Mouse (Mus musculus): ENCODE data around the gene Cyb5rl. TPM values are rescaled to one million over a fixed set of nuclear protein-coding genes. Genes with fewer than 3 reads are reported as not detected.

Cyb5rl gene
- polyA plus RNA-seq, 1 experiment from 2014 or later, result 8.0 TPM

- no peaks in the 10 kb centered on the region for H3K27me3 ChIP-seq
- H3K36me3 ChIP-seq, result peaks cover 51% of the 10 kb centered on the region
- H3K4me1 ChIP-seq, result peaks cover 19% of the 10 kb centered on the region
- no peak overlapping the region for H3K4me3 ChIP-seq
- no peak overlapping the region for H3K27ac ChIP-seq
- H3K9ac ChIP-seq, result no peak overlapping the region
- no peaks in the 10 kb centered on the region for H3K9me3 ChIP-seq
- no peak for ATAC-seq (ENCODE audit: insufficient number of reproducible peaks, low FRiP score, low TSS enrichment, low read depth)
- no peak overlapping the region for H3K4me2 ChIP-seq
- WGBS, result 79% methylated on average over 5 of the region's 5 CpGs
Observed at GRCm38 (mm10) chr4:107064394-107065098, 2.2 kb upstream of the Cyb5rl start.

GRCm38 (mm10) chr4:107067151-107067840, 508 bp downstream of the Cyb5rl start:
- 6% methylated on average over 33 of the region's 33 CpGs for WGBS
- Histone ChIP-seq H3K9me3 (no peaks in the 10 kb centered on the region), H3K27ac (peak overlapping the region; percentile 39; the same call in 1 of the 2 replicates), H3K4me1 (peaks cover 19% of the 10 kb centered on the region), H3K4me3 (peak overlapping the region; percentile 86), H3K27me3 (no peaks in the 10 kb centered on the region), H3K9ac (peak overlapping the region; percentile 76), H3K4me2 (peak overlapping the region; percentile 96), H3K36me3 (peaks cover 27% of the 10 kb centered on the region)
- no peak for ATAC-seq (ENCODE audit: insufficient number of reproducible peaks, low FRiP score, low TSS enrichment, low read depth)

DNA sequence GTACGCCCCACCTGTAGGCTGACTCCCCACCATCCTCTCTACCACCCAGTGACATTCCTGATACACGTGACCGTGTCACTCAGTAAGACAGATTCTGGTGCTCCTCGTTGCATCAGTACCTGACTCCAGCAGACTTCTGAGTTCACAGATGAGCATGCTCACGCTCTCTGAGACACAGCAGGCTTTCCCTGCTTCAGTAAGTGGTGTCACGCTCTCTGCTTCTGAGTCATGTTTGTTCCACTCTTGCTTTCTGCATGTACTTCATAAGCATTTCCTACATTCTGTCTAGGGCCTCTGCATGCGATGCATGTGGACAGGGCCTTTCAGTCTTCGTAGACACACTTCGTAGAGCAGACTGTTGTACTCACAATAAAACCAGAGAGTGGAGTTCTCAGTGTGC, 5.6 kb downstream of the Cyb5rl start:
- ATAC-seq (ENCODE audit: insufficient number of reproducible peaks, low FRiP score, low TSS enrichment, low read depth), result no peak
- H3K27me3 ChIP-seq, result no peaks in the 10 kb centered on the region
- H3K9me3 ChIP-seq, result no peaks in the 10 kb centered on the region
- H3K4me2 ChIP-seq, result no peak overlapping the region
- no peak overlapping the region for H3K27ac ChIP-seq
- H3K36me3 ChIP-seq, result no peaks in the 10 kb centered on the region
- H3K4me1 ChIP-seq, result peaks cover 6% of the 10 kb centered on the region
- no peak overlapping the region for H3K9ac ChIP-seq
- no peak overlapping the region for H3K4me3 ChIP-seq
- 80% methylated on average over 9 of the region's 9 CpGs for WGBS

DNA sequence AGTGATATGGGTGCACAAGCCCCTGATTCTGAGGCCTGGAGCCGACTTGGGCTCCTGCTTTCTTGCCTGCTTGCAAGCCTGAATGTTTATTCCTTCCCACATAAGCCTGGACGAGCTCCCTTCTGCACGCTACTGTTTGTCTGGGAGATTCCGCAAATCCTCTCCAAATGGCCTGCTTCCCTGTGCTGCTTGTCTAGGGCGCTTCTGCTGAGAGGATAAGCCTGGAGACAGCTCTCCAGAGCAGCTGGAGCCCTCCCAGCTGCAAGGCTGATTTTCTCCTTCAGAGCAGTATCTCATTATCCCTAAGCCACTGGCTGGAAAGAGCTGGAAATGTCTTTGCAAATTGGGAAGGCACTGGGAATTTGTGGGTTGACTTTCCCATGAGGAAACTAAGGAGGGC, 8.7 kb downstream of the Cyb5rl start:
- Histone ChIP-seq H3K27ac (no peak overlapping the region), H3K4me1 (0 out of 2 replicates have a peak, but pooled peaks cover 6% of the 10 kb centered on the region), H3K27me3 (no peaks in the 10 kb centered on the region), H3K4me2 (no peak overlapping the region), H3K9me3 (no peaks in the 10 kb centered on the region), H3K36me3 (no peaks in the 10 kb centered on the region), H3K9ac (no peak overlapping the region), H3K4me3 (no peak overlapping the region)
- ATAC-seq (ENCODE audit: insufficient number of reproducible peaks, low FRiP score, low TSS enrichment, low read depth), result no peak
- WGBS, result 69% methylated on average over 5 of the region's 5 CpGs

DNA sequence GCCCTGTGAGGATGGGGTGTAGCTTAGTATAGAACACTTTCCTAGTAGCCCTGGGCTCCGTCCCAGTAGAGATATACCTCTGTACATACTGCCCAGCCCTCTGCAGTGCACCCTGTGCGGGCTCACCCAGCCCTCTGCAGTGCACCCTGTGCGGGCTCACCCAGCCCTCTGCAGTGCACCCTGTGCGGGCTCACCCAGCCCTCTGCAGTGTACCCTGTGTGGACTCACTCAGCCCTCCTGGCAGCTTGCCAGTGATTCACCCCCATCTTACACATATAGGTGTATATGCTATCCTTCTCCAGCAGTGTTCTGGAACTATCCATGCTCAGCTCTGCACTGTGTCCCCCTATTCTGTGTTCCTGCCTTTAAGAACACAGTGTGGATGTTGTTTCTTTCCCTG, 12.1 kb downstream of the Cyb5rl start:
- Histone ChIP-seq H3K9me3 (no peaks in the 10 kb centered on the region), H3K4me2 (no peak overlapping the region), H3K27me3 (no peaks in the 10 kb centered on the region), H3K4me1 (0 out of 2 replicates have a peak, but pooled peaks cover 7% of the 10 kb centered on the region), H3K36me3 (no peaks in the 10 kb centered on the region), H3K27ac (no peak overlapping the region), H3K4me3 (no peak overlapping the region), H3K9ac (no peak overlapping the region)
- peak; percentile 52; the same call in 1 of the 2 replicates for ATAC-seq (ENCODE audit: insufficient number of reproducible peaks, low FRiP score, low TSS enrichment, low read depth)
- WGBS, result 87% methylated on average over 4 of the region's 4 CpGs

DNA sequence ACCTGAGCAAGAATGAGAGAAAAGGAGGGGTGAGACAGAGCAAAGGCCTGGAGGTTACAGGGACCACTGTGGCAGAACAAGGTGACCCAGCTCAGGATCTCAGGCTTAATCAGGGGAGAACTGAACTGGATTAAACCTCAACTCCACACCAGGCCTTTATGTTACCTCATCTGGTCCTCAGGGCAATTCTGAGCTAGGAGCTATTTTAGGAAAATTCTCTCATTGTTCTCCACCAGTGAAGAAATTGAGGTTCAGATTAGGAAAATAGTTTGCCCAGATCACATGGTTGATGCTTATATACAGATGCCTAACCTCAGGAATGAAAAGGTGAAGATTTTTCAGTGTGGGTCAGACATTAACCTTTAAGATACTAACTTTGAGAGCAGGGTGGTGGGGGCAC, 12.9 kb downstream of the Cyb5rl start:
- Histone ChIP-seq H3K9me3 (no peaks in the 10 kb centered on the region), H3K27ac (no peak overlapping the region), H3K36me3 (no peaks in the 10 kb centered on the region), H3K27me3 (no peaks in the 10 kb centered on the region), H3K9ac (no peak overlapping the region), H3K4me2 (no peak overlapping the region), H3K4me3 (no peak overlapping the region), H3K4me1 (peaks cover 12% of the 10 kb centered on the region)
- ATAC-seq (ENCODE audit: insufficient number of reproducible peaks, low FRiP score, low TSS enrichment, low read depth), result no peak

- no peak overlapping the region for H3K4me3 ChIP-seq
Observed at GRCm38 (mm10) chr4:107082185-107082584, 15.4 kb downstream of the Cyb5rl start.

DNA sequence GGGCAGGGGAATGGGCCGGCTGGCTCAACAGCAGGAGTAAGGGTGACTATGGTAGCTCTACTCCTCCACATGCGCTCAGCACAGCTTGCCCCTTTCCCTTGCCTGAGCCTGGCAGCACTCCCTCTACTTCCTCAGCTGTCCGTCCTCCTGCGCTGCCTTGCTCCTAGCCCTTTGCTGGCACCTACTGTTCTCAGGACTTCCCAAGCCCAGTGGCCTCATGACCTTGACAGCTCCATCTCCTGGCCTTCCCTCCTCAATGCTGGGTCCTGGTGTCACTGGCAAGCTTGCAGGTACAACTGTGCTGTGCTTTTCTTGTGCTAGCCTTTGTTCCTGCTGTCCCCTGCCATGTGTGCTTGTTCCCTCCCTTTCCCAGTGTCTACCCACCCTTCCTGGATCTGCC, 16.3 kb downstream of the Cyb5rl start:
- Histone ChIP-seq H3K36me3 (no peaks in the 10 kb centered on the region), H3K4me2 (no peak overlapping the region), H3K27me3 (no peaks in the 10 kb centered on the region), H3K9me3 (no peaks in the 10 kb centered on the region), H3K27ac (no peak overlapping the region), H3K4me1 (peaks cover 14% of the 10 kb centered on the region), H3K9ac (no peak overlapping the region), H3K4me3 (no peak overlapping the region)
- ATAC-seq (ENCODE audit: insufficient number of reproducible peaks, low FRiP score, low TSS enrichment, low read depth), result no peak
- 93% methylated on average over 4 of the region's 4 CpGs for WGBS

More at GRCm38 (mm10) chr4:107082185-107082584, 15.4 kb downstream of the Cyb5rl start:
- Histone ChIP-seq H3K4me2 (no peak overlapping the region), H3K4me1 (peaks cover 14% of the 10 kb centered on the region), H3K9ac (no peak overlapping the region), H3K9me3 (no peaks in the 10 kb centered on the region), H3K27ac (no peak overlapping the region), H3K27me3 (no peaks in the 10 kb centered on the region), H3K36me3 (no peaks in the 10 kb centered on the region)
- ATAC-seq (ENCODE audit: insufficient number of reproducible peaks, low FRiP score, low TSS enrichment, low read depth), result no peak
- WGBS, result 71% methylated on average over 3 of the region's 3 CpGs

DNA sequence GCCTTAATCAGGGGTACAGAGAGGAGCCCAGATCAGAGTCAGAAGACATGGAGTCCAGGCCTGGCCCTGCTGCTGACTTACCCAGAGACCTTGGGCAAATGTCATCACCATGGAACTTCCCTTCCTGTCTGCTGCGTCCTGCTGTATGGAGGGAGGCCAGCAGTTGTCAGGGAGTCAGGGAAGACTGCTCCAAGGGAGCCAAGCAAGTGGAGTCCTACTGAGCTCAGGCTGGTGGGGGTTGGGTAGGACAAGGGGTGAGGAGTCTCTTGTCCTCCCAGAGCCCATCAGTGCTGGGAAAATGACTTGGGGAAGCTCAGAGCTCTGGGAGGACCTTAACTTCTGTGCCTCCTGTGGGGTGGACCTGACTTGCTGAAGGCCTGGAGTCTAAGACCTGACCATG, 17.6 kb downstream of the Cyb5rl start:
- no peak for ATAC-seq (ENCODE audit: insufficient number of reproducible peaks, low FRiP score, low TSS enrichment, low read depth)
- Histone ChIP-seq H3K27ac (no peak overlapping the region), H3K4me3 (no peak overlapping the region), H3K27me3 (no peaks in the 10 kb centered on the region), H3K9me3 (no peaks in the 10 kb centered on the region), H3K36me3 (no peaks in the 10 kb centered on the region), H3K4me1 (peaks cover 14% of the 10 kb centered on the region), H3K9ac (no peak overlapping the region), H3K4me2 (no peak overlapping the region)
- 71% methylated on average over 1 of the region's 1 CpGs for WGBS

DNA sequence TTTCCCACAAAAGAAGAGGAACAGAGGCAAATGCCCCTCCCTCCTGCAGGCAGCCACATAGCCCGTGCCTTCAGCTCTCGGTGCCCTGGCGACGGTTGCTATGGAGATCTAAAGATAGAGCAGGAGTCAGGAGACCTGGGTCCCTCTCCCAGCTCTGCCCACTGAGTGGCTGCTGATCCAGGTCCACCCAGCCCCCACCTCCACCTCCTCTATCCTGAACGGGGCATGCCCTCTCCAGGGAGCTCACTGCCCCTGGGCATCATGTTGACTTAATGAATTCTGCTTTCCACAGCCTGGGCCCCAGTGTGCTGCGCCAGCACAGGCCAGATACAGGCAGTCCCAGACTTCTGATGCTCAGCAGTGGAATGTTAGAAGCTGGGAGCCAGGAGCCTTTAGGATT, 18.1 kb downstream of the Cyb5rl start:
- peak; percentile 38; the same call in 1 of the 2 replicates for ATAC-seq (ENCODE audit: insufficient number of reproducible peaks, low FRiP score, low TSS enrichment, low read depth)
- Histone ChIP-seq H3K4me3 (no peak overlapping the region), H3K4me2 (no peak overlapping the region), H3K36me3 (no peaks in the 10 kb centered on the region), H3K4me1 (peaks cover 11% of the 10 kb centered on the region), H3K9me3 (no peaks in the 10 kb centered on the region), H3K9ac (no peak overlapping the region), H3K27ac (no peak overlapping the region), H3K27me3 (no peaks in the 10 kb centered on the region)
- WGBS, result 15% methylated on average over 6 of the region's 6 CpGs

DNA sequence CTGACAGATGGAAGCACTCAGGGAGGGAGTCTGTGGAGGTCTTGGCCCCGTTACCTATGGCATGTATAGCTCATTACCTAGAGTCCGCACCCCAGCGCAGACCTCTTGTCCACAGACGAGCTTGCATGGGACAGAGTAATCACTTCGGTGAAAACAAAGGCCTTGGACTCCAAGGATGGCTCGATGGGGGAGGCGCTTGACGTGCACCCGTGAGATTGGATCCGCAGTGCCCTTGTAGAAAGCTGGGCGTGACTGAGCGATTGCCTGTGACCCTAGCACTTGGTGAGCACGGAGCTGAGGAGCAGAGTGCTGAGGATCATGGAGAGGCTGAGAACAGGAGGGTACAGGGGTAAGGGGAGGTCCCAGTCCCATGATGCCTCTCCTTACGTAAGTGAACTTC, 24.9 kb downstream of the Cyb5rl start:
- H3K4me2 ChIP-seq, result no peak overlapping the region
- no peaks in the 10 kb centered on the region for H3K27me3 ChIP-seq
- no peak overlapping the region for H3K4me3 ChIP-seq
- no peak overlapping the region for H3K27ac ChIP-seq
- H3K9me3 ChIP-seq, result no peaks in the 10 kb centered on the region
- no peak for ATAC-seq (ENCODE audit: insufficient number of reproducible peaks, low FRiP score, low TSS enrichment, low read depth)
- H3K4me1 ChIP-seq, result peaks cover 24% of the 10 kb centered on the region
- H3K36me3 ChIP-seq, result no peaks in the 10 kb centered on the region
- no peak overlapping the region for H3K9ac ChIP-seq
- 75% methylated on average over 14 of the region's 14 CpGs for WGBS

DNA sequence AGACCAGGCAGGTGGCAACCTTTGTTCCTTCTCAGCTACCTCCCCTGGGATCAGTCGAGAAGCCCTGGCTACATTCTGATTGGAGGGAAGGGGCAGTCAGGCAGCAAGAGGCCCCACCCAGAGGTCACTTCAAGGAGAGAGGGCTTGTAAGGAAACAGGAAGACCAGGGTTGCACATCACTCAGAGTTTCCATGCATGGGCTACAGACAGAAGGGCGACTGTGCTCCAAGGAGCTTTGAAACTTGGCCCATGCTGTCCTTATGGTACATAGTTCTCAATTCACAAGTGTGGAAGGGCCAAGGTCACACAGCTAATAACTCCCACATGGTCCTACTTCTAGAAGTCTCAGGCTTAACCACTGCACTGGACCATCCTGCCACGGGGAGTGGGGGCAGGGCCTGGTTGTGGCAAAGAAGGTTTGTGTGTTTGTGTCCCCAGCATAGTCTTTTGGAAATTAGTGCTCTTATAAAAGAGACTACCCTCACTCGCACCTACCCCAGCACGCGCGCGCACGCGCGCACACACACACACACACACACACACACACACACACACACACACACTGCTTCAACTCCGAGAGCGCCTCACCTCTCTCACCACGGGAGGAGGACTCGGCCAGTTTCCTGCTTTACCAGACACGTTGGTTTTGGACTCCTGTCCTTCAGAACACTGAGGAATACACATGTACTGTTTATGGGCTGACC, 27.8 kb downstream of the Cyb5rl start:
- Histone ChIP-seq H3K4me3 (no peak overlapping the region), H3K4me1 (peaks cover 39% of the 10 kb centered on the region), H3K36me3 (no peaks in the 10 kb centered on the region), H3K27ac (no peak overlapping the region), H3K4me2 (no peak overlapping the region), H3K9ac (no peak overlapping the region), H3K27me3 (no peaks in the 10 kb centered on the region), H3K9me3 (no peaks in the 10 kb centered on the region)
- no peak for ATAC-seq (ENCODE audit: insufficient number of reproducible peaks, low FRiP score, low TSS enrichment, low read depth)
- 65% methylated on average over 16 of the region's 16 CpGs for WGBS

All from limb, embryonic 15.5 days (tissue).